Mouse (Mus musculus) kidney, embryonic 15.5 days (tissue): ENCODE results near the gene H2-M10.3. TPM values are rescaled to one million over a fixed set of nuclear protein-coding genes. Genes with fewer than 3 reads are reported as not detected.

Experiments
- polyA plus RNA-seq: library from polyadenylated mRNA; unstranded; fragments of >200 nt; fragmentation: Nextera tagmentation; extraction: Ambion mirVana; gene quantifications from 2 replicates; pipeline ENCODE4 v1.2.1, GENCODE M21; 2015

The H2-M10.3 gene
- polyA plus RNA-seq, 1 experiment from 2014 or later: not detected

Other genes with a start within 250 kb of the H2-M10.3 start
- gene Gm19684, start 246.7 kb downstream of the H2-M10.3 start, polyA plus RNA-seq: not detected in 2 replicates
- gene Gm7030, start 239.0 kb downstream of the H2-M10.3 start, polyA plus RNA-seq: not detected in 2 replicates
- gene Gm8909, start 199.9 kb downstream of the H2-M10.3 start, polyA plus RNA-seq: not detected in 2 replicates
- not detected in 2 replicates for gene H2-T3, start 178.1 kb downstream of the H2-M10.3 start, polyA plus RNA-seq
- gene Rpp21, start 110.3 kb downstream of the H2-M10.3 start, polyA plus RNA-seq: 107 and 113 TPM in 2 replicates
- gene Trim39, start 96.2 kb downstream of the H2-M10.3 start, polyA plus RNA-seq: 16.4 and 19.5 TPM in 2 replicates
- 0.14 TPM in 1 of 2 replicates, not detected in the other for gene H2-M10.2, start 81.9 kb downstream of the H2-M10.3 start, polyA plus RNA-seq
- gene H2-M10.1, start 42.3 kb downstream of the H2-M10.3 start, polyA plus RNA-seq: not detected in 2 replicates
- not detected in 2 replicates for gene H2-M10.4, start 93.9 kb upstream of the H2-M10.3 start, polyA plus RNA-seq
- gene H2-M11, start 178.7 kb upstream of the H2-M10.3 start, polyA plus RNA-seq: not detected in 2 replicates